Mouse (Mus musculus) ZHBTc4 (cell line): ENCODE measurements at regions not wholly inside any gene's neighbourhood (a gene's known extent, or its start where the extent isn't known, plus 50 kb on each side); places are given as distances from the start of the nearest gene placed in this dataset.

Experiments
- DNase-seq: peaks from one replicate; pipeline ENCODE4 v3.0.0-alpha.2; 2011; ENCODE audit warnings: low read depth, low spot score

GRCm38 (mm10) chr7:52732161-52732560 is 716.6 kb upstream of the 1700015G11Rik start:
- peak; percentile 45 for DNase-seq

GRCm38 (mm10) chr7:52726236-52726905 is 710.8 kb upstream of the 1700015G11Rik start:
- peak; percentile 63 for DNase-seq

GRCm38 (mm10) chr7:52702464-52703145 is 687.1 kb upstream of the 1700015G11Rik start:
- no peak for DNase-seq

GRCm38 (mm10) chr7:52668341-52668740 is 652.8 kb upstream of the 1700015G11Rik start:
- no peak for DNase-seq
